Mouse (Mus musculus): ENCODE measurements around the gene Adra2c.
A peak's percentile ranks its signal among the peaks of the same experiment; 100 is the strongest.

Adra2c gene

DNA sequence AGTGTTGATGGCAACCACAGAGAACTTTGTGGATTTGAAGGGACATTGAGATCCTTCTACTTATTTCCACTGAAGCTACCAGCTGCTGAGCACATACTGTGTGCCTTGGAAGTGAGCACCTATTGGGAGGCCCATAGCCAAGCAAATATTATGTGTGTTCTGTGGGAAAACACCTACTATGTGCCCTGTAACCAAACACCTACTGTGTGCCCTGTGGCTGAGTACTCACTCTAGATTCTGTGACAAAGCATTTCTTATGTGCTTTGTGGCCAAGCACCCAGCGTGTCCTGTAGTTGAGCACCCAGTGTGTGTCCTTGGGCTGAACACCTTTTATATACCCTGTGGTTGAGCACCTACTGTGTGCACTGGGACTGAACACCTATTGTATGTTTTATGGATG is 28.6 kb downstream of the Adra2c start:
- ATAC-seq (ENCODE audit: insufficient number of reproducible peaks, low FRiP score, low TSS enrichment), result no peak

DNA sequence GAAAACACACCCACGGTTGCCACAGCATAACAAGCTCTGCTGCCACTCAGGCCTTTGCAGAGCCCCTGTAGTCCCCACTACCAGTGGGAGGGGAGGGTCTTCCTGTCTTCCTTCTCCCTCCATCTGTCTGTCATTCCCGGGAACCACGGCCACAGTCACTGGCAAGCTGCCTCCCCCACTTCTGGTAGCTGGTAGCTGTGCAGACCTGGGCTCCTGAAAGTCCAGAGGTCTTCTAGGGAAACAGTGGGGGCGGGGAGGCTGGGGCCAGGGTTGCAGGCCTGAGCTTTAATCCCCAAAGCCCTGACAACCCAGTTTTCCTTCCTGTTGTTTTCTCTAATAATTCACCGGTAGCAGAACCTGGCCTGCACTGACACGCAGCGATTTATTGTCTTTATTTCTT is 31.7 kb downstream of the Adra2c start:
- ATAC-seq (ENCODE audit: insufficient number of reproducible peaks, low FRiP score, low TSS enrichment), result no peak

DNA sequence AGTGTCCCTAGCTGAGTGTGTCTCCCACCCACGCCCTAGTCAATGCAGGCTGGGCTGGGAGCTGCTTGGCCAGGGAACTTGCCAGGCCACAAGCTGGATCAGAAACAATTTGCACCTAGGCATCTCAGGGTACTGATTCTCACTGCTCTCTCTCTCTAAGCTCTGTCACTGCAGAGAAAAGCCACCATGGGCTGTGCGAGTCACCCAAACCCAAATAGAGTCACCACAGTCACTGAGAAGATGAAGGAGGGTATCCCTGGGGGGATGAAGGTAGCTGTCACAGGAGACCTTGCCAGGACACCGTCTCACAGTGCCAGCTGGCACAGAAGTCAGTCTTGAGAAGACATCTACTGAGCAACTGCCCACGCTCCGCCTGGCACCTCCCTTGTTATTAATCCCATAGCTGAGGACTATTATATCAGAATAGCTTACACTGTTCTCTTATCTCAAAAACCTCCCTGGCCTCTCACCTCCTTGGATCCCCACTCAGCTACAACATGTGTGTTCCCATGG is 33.7 kb downstream of the Adra2c start:
- ATAC-seq (ENCODE audit: insufficient number of reproducible peaks, low FRiP score, low TSS enrichment), result no peak

- ATAC-seq (ENCODE audit: insufficient number of reproducible peaks, low FRiP score, low TSS enrichment), result no peak
These were observed 35.2 kb downstream of the Adra2c start for GRCm38 (mm10) chr5:35313231-35313821.

GRCm38 (mm10) chr5:35313826-35314586 is 35.9 kb downstream of the Adra2c start:
- ATAC-seq (ENCODE audit: insufficient number of reproducible peaks, low FRiP score, low TSS enrichment), result 0 out of 2 replicates have a peak, but pooled peaks have one; percentile 36

DNA sequence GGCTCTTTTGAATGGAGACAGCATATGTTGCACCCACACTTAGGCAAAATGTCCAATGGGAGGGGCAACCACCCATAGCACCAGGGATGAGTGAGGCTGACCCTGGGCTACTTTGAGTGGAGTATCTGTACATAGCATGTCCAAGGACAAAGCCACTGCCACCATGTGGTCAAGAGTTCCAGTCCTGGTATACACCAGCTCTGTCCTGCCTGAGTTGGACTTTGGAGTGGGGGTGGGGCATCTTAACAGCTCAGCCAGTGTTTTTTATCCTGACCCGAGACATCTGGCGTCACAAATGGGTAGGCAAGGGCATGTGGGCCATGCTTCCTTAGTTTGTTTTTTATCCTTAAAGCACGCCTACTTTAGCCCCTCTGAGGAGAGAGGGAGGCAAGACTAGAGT is 36.5 kb downstream of the Adra2c start:
- ATAC-seq (ENCODE audit: insufficient number of reproducible peaks, low FRiP score, low TSS enrichment), result no peak

DNA sequence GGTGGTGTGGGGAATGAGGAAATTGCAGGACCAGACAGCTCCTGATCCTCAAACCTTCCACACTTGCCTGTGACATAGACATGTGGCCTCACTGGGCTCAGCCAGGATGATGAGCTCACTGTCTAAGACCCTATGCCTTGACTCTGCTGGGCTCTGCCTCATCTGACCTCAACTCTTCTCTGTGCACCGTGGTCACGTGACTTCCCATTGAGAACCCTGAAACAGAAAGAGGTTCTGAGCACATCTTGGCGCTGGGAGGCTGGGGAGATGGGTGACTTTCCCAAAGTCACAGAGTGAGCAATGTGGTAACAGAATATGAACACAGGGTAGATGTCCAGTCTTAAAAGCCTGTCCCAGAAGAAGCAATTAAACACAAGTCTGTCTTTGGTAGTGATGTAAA is 37.1 kb downstream of the Adra2c start:
- ATAC-seq (ENCODE audit: insufficient number of reproducible peaks, low FRiP score, low TSS enrichment), result no peak

GRCm38 (mm10) chr5:35320650-35321049 is 42.5 kb downstream of the Adra2c start:
- ATAC-seq (ENCODE audit: insufficient number of reproducible peaks, low FRiP score, low TSS enrichment), result peak; percentile 67

- ATAC-seq (ENCODE audit: insufficient number of reproducible peaks, low FRiP score, low TSS enrichment), result no peak
These were observed 52.7 kb downstream of the Adra2c start for GRCm38 (mm10) chr5:35330822-35331221.

Measured in cerebellum, adult (tissue).